Mouse (Mus musculus) liver, embryonic 16.5 days (tissue): ENCODE results near the gene Syngr2. TPM values are rescaled to one million over a fixed set of nuclear protein-coding genes. Genes with fewer than 3 reads are reported as not detected.

ENCODE experiments used
- ATAC-seq: fragments of 200-750 bp; cut with Nextera tagmentation; 2 replicates; pipeline ENCODE4 v1.8.0; 2017; ENCODE audit warnings: low read depth, mild to moderate bottlenecking, moderate number of reproducible peaks, moderate library complexity
- H3K27ac ChIP-seq: fragments of 300-500 bp; sonication (generic); 2 replicates; pipeline ENCODE4 v1.5.1; 2014; ENCODE audit warnings: mild to moderate bottlenecking, low read length
- H3K27me3 ChIP-seq: fragments of 300-500 bp; sonication (generic); 2 replicates; pipeline ENCODE4 v1.6.1; 2014; ENCODE audit warnings: low read depth, low read length, mixed read lengths; ENCODE audit not compliant: control insufficient read depth, insufficient read depth
- H3K36me3 ChIP-seq: fragments of 300-500 bp; sonication (generic); 2 replicates; pipeline ENCODE4 v1.6.1; 2014; ENCODE audit warnings: mild to moderate bottlenecking; ENCODE audit not compliant: control insufficient read depth, insufficient read depth
- H3K4me1 ChIP-seq: fragments of 300-500 bp; sonication (generic); 2 replicates; pipeline ENCODE4 v1.6.1; 2014; ENCODE audit warnings: low read depth, low read length, mixed read lengths; ENCODE audit not compliant: control insufficient read depth
- H3K4me2 ChIP-seq: fragments of 300-500 bp; sonication (generic); 2 replicates; pipeline ENCODE4 v1.6.1; 2014; ENCODE audit warnings: low read depth, low read length, mixed read lengths
- H3K4me3 ChIP-seq: fragments of 300-500 bp; sonication (generic); 2 replicates; pipeline ENCODE4 v1.5.1; 2014; ENCODE audit warnings: low read depth, mild to moderate bottlenecking, low read length
- H3K9ac ChIP-seq: fragments of 300-500 bp; sonication (generic); 2 replicates; pipeline ENCODE4 v1.6.1; 2014; ENCODE audit warnings: low read depth, low read length
- H3K9me3 ChIP-seq: fragments of 300-500 bp; sonication (generic); replicated peaks from 2 replicates; pipeline ENCODE4 v1.6.1; 2016; ENCODE audit warnings: low read length; ENCODE audit not compliant: control insufficient read depth
- WGBS: fragments of 180-500 bp; shearing (Covaris S2); extraction: QIAGEN DNeasy Blood & Tissue Kit; methylation state at CpG from one replicate; pipeline ENCODE4 v1.1.7; 2014; ENCODE audit not compliant: insufficient replicate concordance; 5-methylcytosine and 5-hydroxymethylcytosine counted together
- polyA plus RNA-seq: library from polyadenylated mRNA; unstranded; fragments of >200 nt; fragmentation: Nextera tagmentation; extraction: Ambion mirVana; gene quantifications from 2 replicates; pipeline ENCODE4 v1.2.1, GENCODE M21; 2015

Gene Syngr2
- polyA plus RNA-seq, result 48.6 and 55.5 TPM in 2 replicates

DNA sequence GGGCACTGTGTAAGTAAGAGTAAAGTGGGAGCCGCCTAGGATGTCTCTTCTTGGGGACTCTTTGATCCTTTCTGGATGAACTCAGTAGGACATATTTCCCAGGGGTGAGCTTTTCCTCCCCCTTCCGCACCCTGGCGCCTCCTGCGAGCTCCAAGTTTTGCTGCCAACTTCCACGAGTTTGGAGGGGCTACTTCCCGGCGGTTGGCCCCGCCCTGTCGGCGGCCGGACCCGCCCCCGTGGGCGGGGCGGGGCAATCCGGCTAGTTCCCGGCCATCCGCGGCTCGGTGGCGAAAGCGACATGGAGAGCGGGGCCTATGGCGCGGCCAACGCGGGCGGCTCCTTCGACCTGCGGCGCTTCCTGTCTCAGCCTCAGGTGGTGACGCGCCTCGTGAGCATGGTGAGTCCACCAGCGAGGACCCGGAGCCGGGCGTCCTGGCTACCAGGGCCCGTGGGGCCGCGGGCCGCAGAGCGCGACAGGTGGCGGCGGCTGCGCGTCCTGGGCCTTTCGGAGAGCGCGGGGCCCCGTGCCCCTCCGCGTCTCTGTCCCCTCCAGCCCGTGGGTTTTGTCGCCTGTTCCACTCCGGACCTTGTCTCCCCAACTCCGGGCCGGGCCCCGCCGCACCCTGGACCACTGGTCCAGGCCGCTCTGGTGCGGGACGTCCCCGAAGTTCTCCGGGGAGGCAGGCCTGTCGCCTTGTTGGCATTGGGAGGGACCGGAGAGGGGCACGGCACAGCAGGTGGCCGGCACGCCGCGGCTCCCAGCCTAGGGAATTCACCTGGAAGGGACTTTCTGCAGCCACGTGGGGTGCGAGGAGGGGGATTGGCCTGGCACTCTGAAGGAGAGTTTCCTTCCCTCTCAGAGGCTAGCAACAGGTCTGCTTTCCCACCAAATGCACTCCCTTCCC lies at the start of gene Syngr2, which contains the start of gene Gm20708:
TSS of gene Syngr2 (plus strand) at position 262 of the 905 bp plus-strand sequence.
TSS of gene Gm20708 (plus strand) at position 262 of the 905 bp plus-strand sequence.
- Histone ChIP-seq H3K36me3 (peaks cover 49% of the 10 kb centered on the region), H3K27me3 (no peaks in the 10 kb centered on the region), H3K9ac (peak within 1 kb of the TSS; percentile 92), H3K4me2 (peak within 1 kb of the TSS; percentile 92), H3K4me3 (peak within 1 kb of the TSS; percentile 84), H3K4me1 (peaks cover 39% of the 10 kb centered on the region), H3K9me3 (no peaks in the 10 kb centered on the region), H3K27ac (peak within 1 kb of the TSS; percentile 83)
- WGBS, result under 1% methylated on average over 75 of the region's 75 CpGs
- peak; percentile 78 for ATAC-seq

DNA sequence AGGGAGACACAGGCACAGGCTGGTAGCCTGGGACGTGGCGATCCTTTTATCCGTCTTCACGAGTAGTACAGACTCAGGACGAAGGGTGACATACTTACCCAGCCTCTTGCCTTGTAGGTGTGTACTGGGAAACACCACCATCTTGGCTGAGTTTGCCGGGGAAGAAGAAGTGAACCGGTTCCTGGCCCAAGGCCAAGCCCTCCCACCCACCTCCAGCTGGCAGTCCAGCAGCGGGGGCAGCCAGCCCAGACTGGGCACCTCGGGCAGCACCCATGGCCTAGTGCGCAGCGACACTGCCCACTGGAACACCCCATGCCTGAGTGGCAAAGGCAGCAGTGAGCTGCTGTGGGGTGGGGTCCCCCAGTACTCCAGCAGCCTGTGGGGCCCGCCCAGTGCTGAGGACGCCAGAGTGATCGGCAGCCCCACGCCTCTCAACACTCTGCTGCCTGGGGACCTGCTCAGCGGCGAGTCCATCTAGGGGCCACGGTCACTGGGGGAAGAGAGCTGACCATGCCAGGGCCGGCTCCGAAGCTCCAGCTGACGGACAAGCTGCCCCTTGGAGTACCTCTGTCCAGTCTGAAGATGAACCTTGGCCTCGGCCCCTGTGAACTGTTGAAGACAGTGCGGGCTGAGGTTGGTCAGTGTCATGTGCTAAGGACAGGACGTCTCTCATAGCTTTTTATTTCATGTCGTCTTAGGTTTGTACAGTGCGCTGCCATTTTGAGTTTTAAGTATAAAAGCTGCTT lies 48.9 kb upstream of the Syngr2 start:
- WGBS, result 83% methylated on average over 26 of the region's 26 CpGs
- H3K27me3 ChIP-seq, result no peaks in the 10 kb centered on the region
- ATAC-seq, result no peak
- H3K9ac ChIP-seq, result no peak overlapping the region
- no peak overlapping the region for H3K27ac ChIP-seq
- H3K4me3 ChIP-seq, result no peak overlapping the region
- H3K9me3 ChIP-seq, result no peaks in the 10 kb centered on the region
- H3K36me3 ChIP-seq, result peaks cover 47% of the 10 kb centered on the region
- no peak overlapping the region for H3K4me2 ChIP-seq
- H3K4me1 ChIP-seq, result no peaks in the 10 kb centered on the region

DNA sequence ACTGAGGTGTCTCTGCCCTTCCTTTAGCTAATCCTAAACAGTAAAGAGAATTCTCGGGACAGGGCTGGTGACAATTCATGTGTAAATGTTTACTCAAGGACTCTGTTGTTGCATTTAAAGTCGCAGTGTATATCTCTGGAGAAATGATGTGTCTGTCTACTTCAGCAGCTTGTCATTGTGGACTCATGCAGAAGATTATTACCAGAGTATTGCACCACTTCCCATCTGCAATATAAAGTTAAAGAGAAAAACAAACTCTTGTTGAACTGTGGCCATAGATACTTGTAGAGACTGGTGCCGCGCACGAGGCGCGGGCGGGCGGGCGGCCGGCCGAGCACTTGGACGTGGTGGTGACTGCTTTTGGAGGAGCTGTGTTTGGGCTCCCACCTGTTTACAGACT lies 47.7 kb upstream of the Syngr2 start:
- no peak overlapping the region for H3K4me2 ChIP-seq
- H3K27me3 ChIP-seq, result no peaks in the 10 kb centered on the region
- peaks cover 49% of the 10 kb centered on the region for H3K36me3 ChIP-seq
- WGBS, result 88% methylated on average over 13 of the region's 13 CpGs
- no peak overlapping the region for H3K9ac ChIP-seq
- no peak overlapping the region for H3K4me3 ChIP-seq
- no peaks in the 10 kb centered on the region for H3K9me3 ChIP-seq
- ATAC-seq, result no peak
- H3K27ac ChIP-seq, result no peak overlapping the region
- H3K4me1 ChIP-seq, result no peaks in the 10 kb centered on the region

DNA sequence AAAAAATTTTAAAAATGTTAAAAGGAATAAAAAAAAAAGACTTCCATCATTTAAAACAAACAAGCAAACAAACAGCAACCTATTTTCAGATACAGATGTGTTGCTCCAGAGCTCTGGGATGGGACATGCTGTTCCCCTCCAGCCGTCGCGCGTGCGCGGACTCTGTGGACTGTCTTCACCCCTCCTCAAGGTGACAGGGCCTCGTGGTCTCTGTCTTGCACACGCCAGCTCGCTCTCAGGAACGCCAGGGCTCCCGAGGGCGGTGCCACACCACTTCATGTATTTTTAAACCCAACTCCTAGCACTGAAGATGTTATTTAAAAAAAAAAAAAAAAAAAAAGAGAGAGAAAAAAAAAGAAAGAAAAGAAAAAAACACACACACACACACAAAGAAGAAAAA lies 47.2 kb upstream of the Syngr2 start:
- 71% methylated on average over 12 of the region's 12 CpGs for WGBS
- Histone ChIP-seq H3K27ac (no peak overlapping the region), H3K36me3 (peaks cover 52% of the 10 kb centered on the region), H3K9ac (no peak overlapping the region), H3K4me3 (no peak overlapping the region), H3K4me2 (no peak overlapping the region), H3K27me3 (no peaks in the 10 kb centered on the region), H3K9me3 (no peaks in the 10 kb centered on the region), H3K4me1 (no peaks in the 10 kb centered on the region)
- no peak for ATAC-seq

DNA sequence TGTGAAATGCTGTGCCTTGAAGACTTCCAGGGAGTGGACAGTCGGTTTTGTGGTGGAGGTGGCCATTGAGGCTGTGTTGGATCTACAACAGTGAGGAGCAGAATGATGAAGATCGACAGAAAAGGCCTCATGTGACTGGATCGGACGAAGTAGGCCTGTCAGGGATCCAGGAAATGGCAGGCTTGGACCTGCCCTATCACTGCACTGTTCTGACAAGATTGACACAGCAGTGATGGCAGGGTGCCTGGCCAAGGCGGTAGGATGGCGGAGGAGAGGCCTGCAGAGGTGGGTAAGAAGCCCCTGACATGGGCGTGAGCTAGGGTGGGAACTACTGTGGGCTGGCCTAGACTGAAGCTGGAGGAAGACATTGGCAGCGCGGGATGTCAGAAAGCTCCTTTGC lies 45.1 kb upstream of the Syngr2 start:
- Histone ChIP-seq H3K36me3 (peaks cover 55% of the 10 kb centered on the region), H3K4me1 (no peaks in the 10 kb centered on the region; the same call in none of the 2 replicates), H3K9ac (no peak overlapping the region), H3K27me3 (no peaks in the 10 kb centered on the region), H3K4me2 (no peak overlapping the region), H3K4me3 (no peak overlapping the region), H3K27ac (no peak overlapping the region), H3K9me3 (no peaks in the 10 kb centered on the region)
- no peak for ATAC-seq
- 86% methylated on average over 9 of the region's 9 CpGs for WGBS

DNA sequence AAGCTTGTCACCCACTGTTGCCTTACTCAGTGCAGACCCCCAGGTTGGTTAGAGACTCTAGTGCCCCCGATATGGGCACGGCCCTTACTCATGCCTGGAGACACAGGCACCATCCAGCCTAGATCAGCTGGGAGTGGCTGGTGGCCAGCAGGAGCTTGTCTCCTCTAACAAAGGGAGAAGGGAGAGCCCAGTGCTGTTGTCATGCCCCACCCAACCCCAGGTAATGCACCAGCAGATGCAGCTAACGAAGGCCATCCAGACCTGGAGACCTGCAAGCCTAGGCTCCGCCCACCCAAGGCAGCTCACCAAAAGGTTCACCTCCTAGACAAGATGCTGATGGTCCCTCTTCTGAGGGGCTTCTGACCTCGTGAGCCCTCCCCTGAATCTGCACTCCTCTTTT lies 44.1 kb upstream of the Syngr2 start:
- Histone ChIP-seq H3K27me3 (no peaks in the 10 kb centered on the region), H3K4me3 (no peak overlapping the region), H3K9me3 (no peaks in the 10 kb centered on the region), H3K4me2 (no peak overlapping the region), H3K4me1 (no peaks in the 10 kb centered on the region; the same call in none of the 2 replicates), H3K36me3 (peaks cover 54% of the 10 kb centered on the region), H3K9ac (no peak overlapping the region), H3K27ac (no peak overlapping the region)
- no peak for ATAC-seq
- 79% methylated on average over 5 of the region's 5 CpGs for WGBS

DNA sequence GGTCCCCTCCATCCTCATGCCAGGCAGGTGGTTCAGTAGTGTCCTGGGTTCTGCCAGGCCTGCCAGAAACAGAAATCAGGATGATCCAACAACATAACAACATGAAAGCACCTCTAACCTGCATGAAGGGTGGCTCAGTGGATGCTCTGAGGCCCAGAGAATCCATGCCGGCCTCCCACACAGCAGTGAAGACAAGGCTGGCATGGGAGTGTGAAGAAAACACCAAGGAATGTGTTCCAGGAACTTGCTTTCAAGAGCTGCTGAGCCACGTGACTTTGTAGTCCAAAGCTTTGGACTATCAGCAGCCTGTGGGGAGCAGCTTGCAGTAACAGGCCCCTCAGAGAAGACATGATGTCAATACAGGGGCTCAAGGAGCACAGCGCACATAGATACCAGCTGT lies 43.2 kb upstream of the Syngr2 start:
- Histone ChIP-seq H3K4me3 (no peak overlapping the region), H3K9ac (no peak overlapping the region), H3K27ac (no peak overlapping the region), H3K36me3 (peaks cover 57% of the 10 kb centered on the region), H3K4me2 (no peak overlapping the region), H3K9me3 (no peaks in the 10 kb centered on the region), H3K27me3 (no peaks in the 10 kb centered on the region), H3K4me1 (no peaks in the 10 kb centered on the region; the same call in none of the 2 replicates)
- WGBS, result 79% methylated on average over 3 of the region's 3 CpGs
- ATAC-seq, result no peak

DNA sequence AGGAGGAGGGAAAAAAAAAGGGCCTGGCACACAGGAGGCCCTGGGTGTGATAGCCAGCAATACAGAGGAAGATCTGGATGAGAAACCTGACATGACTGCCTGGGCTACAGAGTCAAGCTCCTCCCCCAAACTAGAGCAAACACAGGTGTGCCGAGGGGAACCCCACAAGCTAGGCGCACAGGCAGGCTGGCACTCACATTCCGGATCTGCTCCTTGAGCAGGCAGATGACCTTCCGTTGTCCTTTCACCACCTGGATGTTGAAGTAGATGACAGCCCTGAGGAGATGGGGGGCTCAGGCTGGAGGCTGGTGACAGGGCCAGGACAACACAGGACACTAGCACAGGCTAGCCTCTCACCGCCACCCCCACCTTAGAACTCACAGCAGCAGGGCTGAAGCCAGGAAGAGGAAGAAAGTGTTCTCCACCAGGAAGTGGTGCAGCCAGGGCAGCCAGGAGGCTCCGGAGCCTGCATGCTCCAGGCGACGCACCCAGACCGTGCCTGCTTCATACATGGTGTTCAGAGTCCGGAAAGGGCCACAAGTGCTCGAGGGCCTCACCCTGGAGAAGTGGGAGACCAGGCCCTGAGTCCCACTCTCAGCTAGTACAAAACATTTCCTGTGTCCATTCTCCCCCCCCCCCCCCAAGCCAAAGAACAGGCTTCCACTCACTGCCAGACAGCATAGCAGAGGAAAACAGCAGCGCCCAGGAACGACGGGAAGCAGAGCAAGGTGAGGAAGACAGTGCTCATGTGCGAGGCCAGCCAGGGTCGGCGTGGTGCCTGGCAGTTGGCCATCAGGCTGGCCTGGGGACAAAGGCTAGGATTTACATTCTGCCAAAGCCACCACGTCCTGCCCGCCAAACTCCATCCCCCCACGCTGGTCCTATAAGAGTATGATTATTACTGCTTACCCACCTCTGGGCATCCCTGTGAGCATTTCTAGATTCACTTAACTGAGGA lies 40.5 kb upstream of the Syngr2 start:
- Histone ChIP-seq H3K27me3 (no peaks in the 10 kb centered on the region), H3K36me3 (peaks cover 79% of the 10 kb centered on the region), H3K4me3 (no peak overlapping the region), H3K9me3 (no peaks in the 10 kb centered on the region), H3K9ac (no peak overlapping the region), H3K4me2 (no peak overlapping the region), H3K27ac (no peak overlapping the region), H3K4me1 (no peaks in the 10 kb centered on the region; the same call in none of the 2 replicates)
- 82% methylated on average over 20 of the region's 20 CpGs for WGBS
- no peak for ATAC-seq
